Mouse (Mus musculus) left cerebral cortex, adult 9 months (tissue): ENCODE measurements at regions not wholly inside any gene's neighbourhood (a gene's known extent, or its start where the extent isn't known, plus 50 kb on each side); places are given as distances from the start of the nearest gene placed in this dataset.

ENCODE experiments used
- DNase-seq, 2 experiments: peaks; one replicate each; pipeline ENCODE4 v3.0.0; 2022; ENCODE audit warnings: low spot score in 2 of 2

- DNase-seq: no peak
These were observed 220.8 kb downstream of the Ahr start for GRCm38 (mm10) chr12:35314035-35314434.

GRCm38 (mm10) chr12:35313191-35313925, 221.5 kb downstream of the Ahr start:
- DNase-seq: no peak

DNA sequence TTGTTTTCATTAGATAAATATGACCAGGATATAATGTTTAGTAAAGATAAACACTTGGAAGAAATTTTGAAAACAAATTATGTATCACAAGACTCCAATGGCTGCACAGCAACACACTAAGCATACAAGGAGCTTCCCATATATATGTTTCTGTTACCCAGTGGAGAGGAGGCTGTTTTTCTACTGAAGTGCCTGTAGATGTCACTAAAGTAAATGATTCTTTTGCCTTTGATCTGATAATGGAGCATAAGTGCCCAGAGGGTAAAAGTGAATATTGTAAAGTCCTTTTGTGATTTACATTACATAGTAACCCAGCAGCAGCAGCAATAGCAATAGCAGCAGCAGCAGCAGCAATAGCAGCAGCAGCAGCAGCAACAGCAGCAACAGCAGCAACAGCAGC, 226.3 kb downstream of the Ahr start:
- DNase-seq: no peak

DNA sequence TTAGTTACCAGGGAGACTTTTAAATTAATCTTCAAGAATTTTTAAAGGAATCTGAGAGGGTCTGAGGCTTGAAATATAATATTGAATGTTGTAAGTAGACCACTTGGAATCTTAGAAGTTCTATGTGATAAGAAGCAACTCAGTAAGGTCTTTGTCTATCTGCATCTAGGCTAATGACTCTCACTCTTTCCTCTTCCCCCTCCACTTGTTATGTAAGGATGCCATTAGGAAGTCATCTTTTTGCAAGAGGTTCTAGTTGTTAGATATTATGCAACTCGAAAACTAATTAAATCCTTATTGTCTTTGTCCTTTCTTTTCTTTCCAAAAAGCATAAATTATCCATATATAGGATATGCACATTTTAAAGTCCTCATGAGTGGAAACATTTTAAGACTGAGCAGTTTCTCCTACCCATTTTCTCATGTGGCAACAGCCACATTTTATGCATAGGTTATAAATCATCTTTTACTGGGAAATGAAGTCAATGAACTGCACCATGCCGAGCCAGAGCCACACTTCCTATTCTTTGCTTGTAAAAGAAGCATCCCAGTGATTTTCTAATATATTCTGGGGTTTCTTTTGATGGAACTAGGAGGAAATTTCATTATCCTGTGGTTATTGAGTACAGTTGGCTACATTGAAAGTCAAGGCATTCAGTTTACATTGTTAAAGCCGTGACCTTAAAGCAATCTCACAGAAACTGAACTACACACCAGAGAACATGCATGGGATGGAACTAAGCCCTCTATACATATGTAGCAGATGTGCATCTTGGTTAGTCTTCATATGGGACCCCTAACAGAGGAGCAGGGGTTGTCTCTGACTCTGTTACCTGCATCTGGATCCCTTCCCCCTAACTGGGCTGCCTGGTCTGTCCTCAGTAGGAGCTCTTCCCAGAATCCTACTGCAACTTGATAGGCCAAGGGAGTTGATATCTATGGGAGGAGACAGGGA, 230.8 kb downstream of the Ahr start:
- DNase-seq: no peak

- no peak for DNase-seq
These were observed 231.7 kb downstream of the Ahr start for GRCm38 (mm10) chr12:35303188-35303587.

GRCm38 (mm10) chr12:35294668-35295067, 240.2 kb downstream of the Ahr start:
- no peak for DNase-seq

DNA sequence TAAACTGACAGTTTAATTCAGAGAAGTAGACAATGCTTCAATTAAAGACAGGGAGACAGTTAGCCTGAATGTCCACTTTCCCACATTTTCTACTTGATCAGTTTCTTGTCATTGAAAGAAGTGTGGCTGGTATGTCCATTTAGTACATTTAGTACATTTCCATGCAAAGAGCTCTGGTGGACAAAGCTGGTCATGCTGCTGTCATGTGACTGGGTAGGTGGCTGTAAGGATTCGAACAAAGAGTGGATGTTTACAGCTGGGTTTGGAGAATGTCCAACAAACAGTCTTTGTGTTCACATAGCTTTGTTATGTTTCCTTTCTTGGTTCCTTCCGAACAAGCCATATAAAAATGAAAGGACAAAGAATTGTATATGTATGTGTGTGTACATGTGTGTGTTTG, 241.3 kb downstream of the Ahr start:
- no peak for DNase-seq

- DNase-seq: no peak
These were observed 242.9 kb downstream of the Ahr start for GRCm38 (mm10) chr12:35291941-35292341.

DNA sequence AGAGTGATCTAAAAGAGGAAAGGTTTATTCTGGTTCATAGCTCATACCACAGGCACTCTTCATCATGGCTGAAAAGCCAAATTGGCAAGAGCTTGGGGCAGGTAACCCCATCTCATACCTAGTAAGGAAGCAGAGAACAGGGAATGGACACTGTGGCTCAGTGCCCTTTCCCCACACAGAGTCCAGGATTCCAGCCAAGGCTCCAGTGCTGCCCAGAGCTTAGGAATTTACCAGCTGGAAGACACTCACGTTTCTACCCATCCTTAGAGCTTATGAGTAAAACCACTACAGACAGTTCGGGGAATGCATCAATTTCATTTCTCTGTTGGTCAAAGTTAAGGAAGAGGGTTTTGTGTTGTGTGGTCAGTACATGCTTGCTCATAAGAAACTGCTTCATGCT, 241.0 kb downstream of the Snx13 start:
- DNase-seq: no peak

DNA sequence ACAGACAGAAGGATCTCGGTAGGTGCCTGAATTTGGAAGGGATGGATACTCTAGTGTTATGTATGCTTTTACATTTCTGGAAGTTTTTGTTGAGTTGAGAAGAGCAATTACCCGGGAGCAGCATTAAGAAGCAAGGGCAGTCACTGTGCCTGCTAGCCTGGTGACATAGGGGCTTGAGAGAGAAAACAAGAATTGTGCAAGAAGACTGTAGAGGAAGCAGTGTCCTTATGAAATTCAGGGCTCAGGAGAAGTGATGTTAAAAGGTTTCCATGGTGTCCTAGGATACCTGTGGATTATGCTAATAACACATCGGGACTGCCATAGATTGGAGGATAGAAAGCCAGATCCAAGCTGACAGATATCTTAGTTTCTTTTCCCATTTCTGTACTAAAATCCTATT, 240.6 kb downstream of the Snx13 start:
- no peak for DNase-seq

DNA sequence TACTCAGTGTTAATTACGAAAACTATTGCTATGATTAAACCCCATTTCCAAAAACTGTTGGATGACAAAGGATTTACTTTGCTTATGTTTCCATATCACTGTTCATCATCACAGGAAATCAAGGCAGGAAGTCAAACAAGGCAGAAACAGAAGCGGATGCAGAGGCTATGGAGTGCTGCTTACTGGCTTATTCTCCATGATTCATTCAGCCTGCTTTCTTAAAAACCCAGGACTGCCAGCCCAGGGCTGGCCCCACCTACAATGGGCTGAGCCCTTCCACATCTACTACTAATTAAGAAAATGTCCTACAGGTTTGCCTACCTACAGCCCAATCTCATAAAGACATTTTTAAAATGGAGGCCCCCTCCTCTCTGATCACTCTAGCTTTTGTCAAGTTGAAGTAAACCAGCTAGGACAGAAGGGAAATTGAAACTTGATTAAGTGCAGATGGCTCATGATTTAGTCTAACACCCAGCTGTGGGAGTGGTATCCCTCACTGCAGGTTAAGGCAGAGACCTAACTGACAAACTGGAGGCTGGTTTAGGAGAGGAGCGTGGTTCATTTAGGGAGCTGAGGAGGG, 240.1 kb downstream of the Snx13 start:
- no peak for DNase-seq

DNA sequence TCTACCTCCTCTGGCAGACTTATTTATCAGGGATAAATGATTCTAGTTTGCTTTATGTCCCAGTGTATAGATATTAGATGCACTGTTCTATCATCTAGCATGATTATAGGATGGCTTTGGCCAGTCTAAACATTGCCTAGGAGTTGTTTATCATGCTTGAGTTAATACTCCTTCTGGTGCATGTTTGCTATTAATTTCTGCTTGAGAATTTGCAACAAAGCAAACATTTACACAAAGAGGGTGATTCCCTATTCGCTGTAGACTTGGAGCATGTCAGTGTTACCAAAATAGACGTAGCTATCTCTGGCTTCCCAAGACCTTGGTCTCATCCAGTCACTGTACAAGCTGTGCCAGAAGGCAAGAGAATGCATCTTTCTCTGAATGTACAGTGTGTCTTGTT, 237.4 kb downstream of the Snx13 start:
- no peak for DNase-seq

DNA sequence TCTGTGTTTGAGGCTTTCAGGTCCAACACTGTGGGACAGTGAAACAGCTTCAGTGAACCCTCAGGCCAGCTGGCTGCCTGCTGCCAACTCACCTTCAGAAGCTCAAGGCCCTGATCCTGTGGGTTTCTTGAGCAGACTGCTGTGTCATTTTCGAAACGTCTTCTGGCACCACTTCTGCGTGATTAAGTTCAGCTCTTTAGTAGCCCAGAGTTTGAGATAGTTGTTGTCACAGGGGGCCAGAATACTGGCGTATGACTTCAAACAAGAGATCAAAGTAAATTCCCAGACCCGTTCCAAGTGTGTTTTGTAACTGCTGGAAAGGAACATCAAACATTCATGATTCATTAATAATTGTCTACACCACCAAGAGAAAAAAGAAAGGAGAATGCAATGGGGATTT, 236.9 kb downstream of the Snx13 start:
- DNase-seq: no peak

GRCm38 (mm10) chr12:35283407-35283806, 236.4 kb downstream of the Snx13 start:
- DNase-seq: no peak

DNA sequence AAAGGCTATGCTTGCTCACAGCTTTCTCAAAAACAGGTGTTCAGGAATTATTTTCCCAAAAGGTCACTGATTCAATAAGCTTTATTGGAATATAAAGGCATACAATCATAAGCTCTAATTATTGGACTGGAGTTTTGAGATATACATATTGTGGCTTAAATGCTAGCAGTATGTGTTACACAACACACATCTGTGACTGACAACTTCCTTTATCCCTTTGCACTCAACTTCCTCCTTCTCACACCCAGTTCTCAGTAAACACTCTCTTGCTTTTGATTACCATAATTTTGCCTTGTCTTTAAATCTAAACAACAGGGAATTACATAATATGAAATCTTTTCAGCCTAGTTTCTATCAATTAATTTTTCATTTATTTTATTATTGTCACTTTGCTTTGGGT, 222.5 kb downstream of the Snx13 start:
- no peak for DNase-seq

GRCm38 (mm10) chr12:35268006-35268405, 221.0 kb downstream of the Snx13 start:
- no peak for DNase-seq

DNA sequence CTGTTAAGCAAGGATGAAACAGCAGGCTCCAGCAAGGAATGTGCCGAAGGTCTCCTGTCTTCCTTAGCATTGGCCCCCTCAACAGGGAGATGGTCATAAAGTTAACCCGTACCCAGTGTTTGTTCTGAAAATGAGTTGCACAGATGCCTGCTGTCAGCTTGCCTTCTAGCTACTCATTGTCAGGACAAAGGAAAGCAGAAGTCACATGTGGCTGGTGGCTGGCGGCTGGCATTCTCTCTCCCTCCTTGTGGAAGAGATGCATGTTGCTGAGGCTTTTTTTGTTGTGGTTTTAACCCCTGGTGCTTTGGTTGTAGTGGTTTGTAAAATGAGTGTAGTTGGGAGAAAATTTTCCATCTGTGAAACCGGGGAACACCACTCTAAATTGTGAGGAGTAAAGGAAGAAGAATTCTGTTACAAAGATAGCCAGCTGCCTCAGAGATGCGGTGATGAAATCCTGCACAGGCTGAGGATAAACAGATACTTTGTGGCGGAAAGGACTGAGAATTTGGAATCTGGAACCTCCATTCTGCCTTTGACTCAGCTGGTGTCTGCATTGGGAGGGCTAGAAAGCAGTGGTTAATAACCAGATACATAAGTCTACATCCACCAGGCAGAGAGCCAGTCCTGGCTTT, 220.2 kb downstream of the Snx13 start:
- no peak for DNase-seq

DNA sequence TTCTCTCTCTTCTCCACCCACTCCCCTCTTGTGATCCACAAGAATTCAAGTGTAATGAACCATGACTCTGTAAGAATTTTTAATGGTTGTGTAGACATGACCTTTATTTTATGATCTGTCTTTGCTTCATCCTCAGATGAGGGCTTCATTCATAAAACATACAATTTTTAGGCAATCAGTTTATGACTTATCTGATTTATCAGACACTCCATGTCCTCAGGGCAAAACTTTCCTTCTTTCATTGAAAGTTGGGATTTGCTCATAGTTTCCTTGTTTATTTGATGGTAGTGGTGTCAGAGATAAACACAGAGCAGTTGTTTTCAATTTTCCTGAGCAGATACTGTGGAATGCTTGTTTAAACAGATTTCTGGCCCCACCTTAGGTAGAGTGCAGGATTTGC, 212.8 kb downstream of the Snx13 start:
- no peak for DNase-seq

- no peak for DNase-seq
These were observed 208.9 kb downstream of the Snx13 start for GRCm38 (mm10) chr12:35255723-35256401.

- DNase-seq: no peak
These were observed 201.5 kb downstream of the Snx13 start for GRCm38 (mm10) chr12:35248476-35248875.

- no peak for DNase-seq
These were observed 199.4 kb downstream of the Snx13 start for GRCm38 (mm10) chr12:35246226-35247014.
